Mouse (Mus musculus) heart, postnatal 0 days (tissue): ENCODE data around the gene Fxyd6.

Experiments used
- CTCF ChIP-seq: IDR thresholded peaks from 2 replicates; pipeline ENCODE4 v1.5.1; 2016; ENCODE audit warnings: antibody characterized with exemption, control low read depth, low read depth
- EP300 ChIP-seq: IDR thresholded peaks from 2 replicates; pipeline ENCODE4 v1.6.1; 2016; ENCODE audit warnings: antibody characterized with exemption, low read depth

DNA sequence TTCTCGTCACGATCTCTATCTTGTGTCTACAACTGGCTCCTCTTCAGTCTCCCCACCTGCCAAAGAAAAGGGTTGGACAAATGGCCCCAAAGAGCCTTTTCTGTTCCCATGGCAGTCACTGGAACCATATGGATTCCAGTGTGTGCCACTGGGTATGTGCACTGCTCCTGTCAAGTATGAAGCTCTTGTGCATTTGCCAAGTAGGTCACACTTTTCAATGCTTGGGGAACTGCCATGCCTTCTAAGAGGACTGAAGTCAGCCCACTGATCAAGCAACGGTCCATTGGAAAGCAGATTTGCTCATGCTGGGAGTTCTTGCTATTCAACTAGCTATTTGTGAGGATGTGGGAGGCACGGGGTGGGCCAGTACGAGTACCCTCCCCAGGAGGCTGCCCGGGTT, 48.5 kb upstream of the Fxyd6 start:
- TF ChIP-seq EP300 (no peak), CTCF (no peak)
